Mouse (Mus musculus) thymus, postnatal 10 days (tissue): Measurements from ENCODE around the gene Rps3.
"Not testable (repeated sequence)": the region's sequence is repeated elsewhere in the genome, so short reads cannot be mapped to it uniquely, and the experiment has no call there.

Experiments used
- DNase-seq, 2 experiments: peaks; one replicate each; pipeline ENCODE4 v3.0.0; 2021; ENCODE audit warnings: low spot score in 2 of 2

The Rps3 gene

GRCm38 (mm10) chr7:99483271-99483923 lies at the start of gene Rps3:
TSS of gene Rps3 (minus strand) at chr7:99483738.
- DNase-seq = peak; percentile 92 to 93

- no peak for DNase-seq
Observed at GRCm38 (mm10) chr7:99532526-99532925, 49.0 kb upstream of the Rps3 start.

- DNase-seq = no peak
Observed at GRCm38 (mm10) chr7:99531408-99531970, 48.0 kb upstream of the Rps3 start.

DNA sequence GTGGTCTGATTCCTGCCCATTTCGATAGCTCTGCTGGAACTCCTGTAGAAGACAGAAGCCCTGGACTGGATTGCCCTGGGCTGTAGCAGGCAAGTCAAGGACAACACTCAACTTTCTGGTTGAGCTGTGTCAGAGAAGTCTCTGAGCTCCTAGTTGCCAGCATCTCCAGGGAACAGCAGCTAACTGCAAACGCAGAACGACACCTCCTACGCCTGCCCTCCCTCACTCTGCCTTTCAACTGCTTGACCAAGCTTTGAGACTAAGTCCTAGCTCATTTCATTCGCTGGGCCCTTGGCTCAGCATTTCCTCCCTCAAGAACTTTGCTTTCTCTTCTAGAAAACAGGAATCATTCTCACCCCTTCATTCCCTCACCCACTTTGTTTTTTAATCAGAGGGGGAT lies 45.9 kb upstream of the Rps3 start:
- DNase-seq = no peak

GRCm38 (mm10) chr7:99528547-99528946 lies 45.0 kb upstream of the Rps3 start:
- no peak for DNase-seq

- no peak for DNase-seq
Observed at GRCm38 (mm10) chr7:99523837-99524236, 40.3 kb upstream of the Rps3 start.

DNA sequence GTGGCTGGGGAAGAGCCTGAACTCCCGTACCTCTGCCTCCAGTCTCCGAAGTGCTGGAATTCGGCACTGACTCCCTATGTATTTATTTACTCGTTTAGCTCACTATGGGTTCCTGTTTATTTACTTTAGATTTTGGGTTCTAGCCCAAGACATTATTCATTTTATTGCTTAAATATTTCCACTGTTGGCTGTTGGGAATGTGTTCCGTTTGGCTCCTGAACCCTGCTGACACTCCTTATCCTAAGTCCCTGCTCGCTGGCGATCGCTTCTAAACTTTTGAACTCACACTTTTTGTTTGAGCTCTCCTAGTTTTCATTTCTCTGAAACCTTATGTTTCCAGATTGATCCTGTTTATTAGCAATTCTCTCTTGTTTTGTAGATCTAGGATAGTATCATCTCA lies 39.6 kb upstream of the Rps3 start:
- no peak for DNase-seq

DNA sequence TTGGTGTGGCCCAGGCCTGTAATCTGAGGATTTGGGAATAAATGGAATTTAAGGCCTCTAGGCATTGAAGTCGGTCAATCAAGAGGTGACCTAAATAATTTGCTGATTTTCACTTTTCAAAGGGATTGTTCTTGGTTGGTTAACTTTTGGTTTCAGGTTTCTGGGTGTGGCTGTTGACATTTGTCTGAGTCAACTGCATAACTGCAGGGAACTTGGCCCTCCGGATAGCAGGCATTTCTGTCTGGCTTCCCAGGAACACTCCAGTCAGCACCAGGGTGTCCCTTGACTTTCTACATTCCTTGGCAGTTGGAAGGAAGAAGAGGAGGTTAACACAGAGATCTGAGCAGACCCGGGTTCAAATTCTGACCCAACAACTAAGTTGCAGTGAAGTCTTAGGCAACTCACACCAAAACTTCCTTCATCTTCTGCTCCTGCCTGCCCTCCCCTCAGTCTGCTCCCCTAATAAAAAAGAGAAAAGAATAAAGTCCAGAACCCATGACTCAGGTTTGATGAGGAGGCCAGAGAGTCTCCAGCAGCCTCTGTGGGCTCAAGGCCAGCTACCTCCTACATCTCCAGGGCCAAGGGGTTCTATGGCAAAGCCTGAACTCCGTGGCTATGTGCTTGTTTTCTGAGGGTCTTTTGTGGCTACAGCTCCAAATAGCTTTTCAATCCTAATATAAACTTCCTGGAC lies 35.6 kb upstream of the Rps3 start:
- DNase-seq = no peak

DNA sequence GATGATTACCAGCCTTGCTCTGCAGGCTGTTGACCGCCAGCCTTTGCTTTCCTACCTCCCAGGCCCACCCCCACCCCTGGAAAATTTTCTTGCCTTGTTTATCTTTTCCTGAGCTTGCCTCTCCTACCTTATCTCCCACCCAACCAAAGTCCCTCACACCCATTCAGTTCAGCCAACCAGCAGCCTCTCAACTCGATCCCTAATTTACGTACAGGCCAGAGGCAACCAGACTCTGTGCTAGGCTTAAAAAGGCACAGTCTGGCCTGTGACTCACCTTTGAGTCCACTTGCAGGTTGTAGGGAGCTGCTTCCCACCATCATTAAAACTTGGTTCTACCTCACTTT lies 33.2 kb upstream of the Rps3 start:
- no peak for DNase-seq

GRCm38 (mm10) chr7:99516092-99516813 lies 32.7 kb upstream of the Rps3 start:
- no peak for DNase-seq

GRCm38 (mm10) chr7:99510087-99510501 lies 26.6 kb upstream of the Rps3 start:
- DNase-seq = no peak

- DNase-seq = not testable (repeated sequence)
Observed at GRCm38 (mm10) chr7:99508187-99508586, 24.6 kb upstream of the Rps3 start.

- DNase-seq = no peak
Observed at GRCm38 (mm10) chr7:99504556-99504955, 21.0 kb upstream of the Rps3 start.

DNA sequence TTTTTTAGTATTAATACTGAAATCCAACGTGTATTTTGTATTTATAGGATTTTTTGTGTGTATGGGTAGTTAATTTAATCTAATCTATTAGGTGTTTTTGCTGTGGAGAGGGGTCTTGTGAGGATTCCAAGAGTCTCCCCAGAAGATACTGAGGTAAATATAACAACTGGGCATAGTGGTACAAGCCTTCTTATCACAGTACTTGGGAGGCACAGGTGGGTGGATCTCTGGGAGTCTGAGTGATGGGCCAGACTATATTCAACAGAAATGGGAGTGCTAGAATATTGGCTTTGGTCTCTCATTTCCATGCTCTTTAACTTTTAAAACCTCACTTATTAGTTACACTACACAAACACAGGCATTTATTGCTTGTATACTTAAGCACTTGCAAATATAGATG lies 17.6 kb upstream of the Rps3 start:
- no peak for DNase-seq

GRCm38 (mm10) chr7:99500655-99501054 lies 17.1 kb upstream of the Rps3 start:
- no peak for DNase-seq

DNA sequence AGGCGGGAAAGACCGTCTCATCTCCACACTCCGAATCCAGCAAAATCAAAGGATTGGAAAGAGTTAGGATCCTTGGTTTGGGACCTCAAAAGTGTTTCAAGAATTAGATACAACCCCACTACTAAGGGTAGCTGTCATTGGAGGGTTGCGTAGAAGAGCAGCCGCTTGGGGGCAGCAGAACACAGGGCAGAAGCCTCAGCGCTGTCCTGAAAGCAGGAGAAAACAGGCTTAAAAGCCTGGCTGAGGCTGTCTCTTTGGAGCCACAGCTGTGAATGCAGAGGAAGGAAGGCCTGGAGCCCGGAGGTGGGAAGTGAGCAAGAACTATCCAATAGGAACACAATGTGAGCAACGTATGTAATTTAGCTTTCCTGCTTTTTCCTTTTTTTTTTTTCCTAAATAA lies 16.7 kb upstream of the Rps3 start:
- DNase-seq = peak; percentile 52 to 84

DNA sequence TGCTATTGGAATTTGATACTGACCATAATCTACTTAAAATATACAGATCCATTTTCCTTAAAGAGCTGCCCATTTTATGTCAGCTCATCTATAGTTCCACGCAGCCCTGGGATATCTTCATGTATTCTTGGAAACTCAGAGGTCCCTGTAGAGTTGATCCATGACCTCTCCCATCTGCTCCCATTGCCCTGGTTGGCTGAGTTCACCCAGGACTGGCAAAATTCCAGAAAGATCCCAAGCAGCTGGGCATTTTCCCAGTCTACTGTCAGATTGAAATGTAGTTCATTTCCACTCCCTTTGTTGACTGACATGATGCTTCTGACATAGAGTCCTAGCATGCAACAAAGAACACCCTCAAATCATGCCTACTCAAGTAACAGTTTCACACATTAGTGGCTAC lies 15.6 kb upstream of the Rps3 start:
- DNase-seq = no peak

DNA sequence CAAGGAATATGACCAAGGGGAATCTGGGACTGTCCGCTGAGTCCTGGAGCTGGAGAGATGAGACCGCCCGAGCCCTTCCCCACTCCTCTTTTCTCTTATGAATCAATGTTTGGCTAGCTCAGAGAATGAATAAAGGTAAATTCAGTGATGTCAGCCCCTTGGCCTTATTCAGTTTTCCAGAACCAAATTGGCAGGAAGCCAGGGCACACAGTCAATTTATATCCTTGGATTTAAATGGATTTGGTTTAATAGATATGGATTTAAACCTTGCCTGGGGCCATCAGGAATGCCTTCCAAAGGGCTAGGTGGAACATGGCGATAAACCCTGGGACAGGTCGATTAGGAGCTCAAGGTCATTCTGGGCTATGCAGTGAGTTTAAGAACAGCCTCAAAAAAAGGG lies 6.2 kb upstream of the Rps3 start:
- no peak for DNase-seq

- no peak for DNase-seq
Observed at GRCm38 (mm10) chr7:99484679-99485078, 1.1 kb upstream of the Rps3 start.

GRCm38 (mm10) chr7:99483924-99484319 lies 384 bp upstream of the Rps3 start:
- no peak for DNase-seq

DNA sequence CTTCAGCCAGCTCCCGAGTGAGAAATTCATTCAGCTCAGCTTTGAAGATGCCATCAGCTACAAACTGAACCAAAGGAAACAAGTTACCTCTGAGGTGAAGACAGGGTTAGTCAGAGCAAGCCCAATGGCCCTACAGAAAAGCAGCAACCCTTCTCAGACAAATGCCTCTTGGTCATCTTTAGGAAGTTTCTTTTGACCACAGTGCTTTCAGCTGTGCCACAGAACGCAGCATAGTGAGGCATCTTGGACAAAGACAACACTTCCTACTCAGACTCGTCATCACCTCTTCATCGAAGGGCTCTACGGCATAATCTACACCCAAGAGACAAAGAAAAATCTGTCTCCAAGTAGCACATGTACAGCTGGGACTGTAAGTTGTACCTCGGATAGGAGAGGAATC lies 901 bp downstream of the Rps3 start:
- no peak for DNase-seq

DNA sequence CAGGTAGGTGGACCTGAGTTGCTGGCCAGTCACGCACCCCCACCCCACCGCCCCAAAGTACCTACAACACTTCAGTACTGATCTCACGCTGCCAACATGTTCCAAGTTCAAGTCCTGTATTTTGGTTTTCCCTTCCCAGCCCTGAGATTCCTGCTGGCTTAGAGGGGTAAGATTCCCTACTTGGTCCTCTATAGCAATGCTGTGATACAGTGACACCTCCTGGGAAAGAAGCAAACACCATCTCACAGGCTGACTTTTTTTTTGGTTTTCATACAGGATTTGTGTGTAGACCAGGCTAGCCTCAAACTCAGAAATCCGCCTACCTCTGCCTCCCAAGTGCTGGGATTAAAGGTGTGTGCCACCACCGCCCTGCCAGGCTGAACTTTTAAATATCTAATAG lies 6.3 kb downstream of the Rps3 start:
- DNase-seq = no peak
